Mouse (Mus musculus): ENCODE measurements around the gene Ankrd2.
"Not testable (repeated sequence)": the region's sequence is repeated elsewhere in the genome, so short reads cannot be mapped to it uniquely, and the experiment has no call there.

DNA sequence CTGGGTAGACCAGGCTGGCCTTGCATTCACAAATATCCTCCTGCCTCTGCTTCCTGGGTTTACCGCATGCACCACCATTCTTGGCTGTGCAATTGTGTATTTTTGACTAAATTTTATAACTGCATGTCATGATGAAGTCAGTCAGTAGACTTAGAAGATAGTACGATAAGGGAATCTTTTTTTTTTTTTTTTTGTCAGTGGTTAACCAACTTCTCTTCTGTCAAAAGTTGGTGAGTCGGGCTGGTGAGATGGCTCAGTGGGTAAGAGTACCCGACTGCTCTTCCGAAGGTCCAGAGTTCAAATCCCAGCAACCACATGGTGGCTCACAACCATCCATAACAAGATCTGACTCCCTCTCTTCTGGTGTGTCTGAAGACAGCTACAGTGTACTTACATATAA, 45.8 kb downstream of the Ankrd2 start:
- TF ChIP-seq ZKSCAN1 (IDR thresholded peaks at IDR 0.05; ENCODE audit: low read depth, low read length); CTCF (IDR thresholded peaks at IDR 0.05 in 2 of 3, conservative IDR thresholded peaks at IDR 0.05 in 1 of 3; ENCODE audit: control insufficient read depth in 1 of 3, insufficient read depth in 1 of 3, low read depth in 2 of 3, low read length in 3 of 3, poor library complexity in 1 of 3, severe bottlenecking in 1 of 3); POLR2A (IDR thresholded peaks at IDR 0.05; ENCODE audit: control insufficient read depth in 1 of 2, insufficient read depth in 1 of 2, low read depth in 1 of 2, low read length in 2 of 2, poor library complexity in 1 of 2); RAD21 (IDR thresholded peaks at IDR 0.05; ENCODE audit: low read depth, low read length); KAT2A (conservative IDR thresholded peaks at IDR 0.05; ENCODE audit: low read depth, low read length); RCOR1 (IDR thresholded peaks at IDR 0.05; ENCODE audit: low read depth, low read length); MYC (IDR thresholded peaks at IDR 0.05; ENCODE audit: low read depth, low read length); MAZ (IDR thresholded peaks at IDR 0.05; ENCODE audit: low read depth, low read length); HCFC1 (IDR thresholded peaks at IDR 0.05; ENCODE audit: low read depth, low read length); POLR2AphosphoS5 (IDR thresholded peaks at IDR 0.05; ENCODE audit: borderline replicate concordance, low read depth, low read length); NRF1 (IDR thresholded peaks at IDR 0.05; ENCODE audit: insufficient read depth, low read depth, low read length, poor library complexity, severe bottlenecking): not testable (repeated sequence)
- TF ChIP-seq MAFK (IDR thresholded peaks at IDR 0.05; ENCODE audit: borderline replicate concordance, low read depth, low read length): 0 out of 2 replicates have a peak, but pooled peaks have one; percentile 36

Data from MEL (cell line).